Mouse (Mus musculus): ENCODE results near the gene Mcat.
A peak's percentile ranks its signal among the peaks of the same experiment; 100 is the strongest.

The Mcat gene

GRCm38 (mm10) chr15:83510805-83511405 lies 52.7 kb downstream of the Mcat start, which contains the start of gene Ttll1:
Gene Ttll1 (minus strand): TSS chr15:83510893.
- DNase-seq (ENCODE audit: low read depth, low spot score) = peak; percentile 96

DNA sequence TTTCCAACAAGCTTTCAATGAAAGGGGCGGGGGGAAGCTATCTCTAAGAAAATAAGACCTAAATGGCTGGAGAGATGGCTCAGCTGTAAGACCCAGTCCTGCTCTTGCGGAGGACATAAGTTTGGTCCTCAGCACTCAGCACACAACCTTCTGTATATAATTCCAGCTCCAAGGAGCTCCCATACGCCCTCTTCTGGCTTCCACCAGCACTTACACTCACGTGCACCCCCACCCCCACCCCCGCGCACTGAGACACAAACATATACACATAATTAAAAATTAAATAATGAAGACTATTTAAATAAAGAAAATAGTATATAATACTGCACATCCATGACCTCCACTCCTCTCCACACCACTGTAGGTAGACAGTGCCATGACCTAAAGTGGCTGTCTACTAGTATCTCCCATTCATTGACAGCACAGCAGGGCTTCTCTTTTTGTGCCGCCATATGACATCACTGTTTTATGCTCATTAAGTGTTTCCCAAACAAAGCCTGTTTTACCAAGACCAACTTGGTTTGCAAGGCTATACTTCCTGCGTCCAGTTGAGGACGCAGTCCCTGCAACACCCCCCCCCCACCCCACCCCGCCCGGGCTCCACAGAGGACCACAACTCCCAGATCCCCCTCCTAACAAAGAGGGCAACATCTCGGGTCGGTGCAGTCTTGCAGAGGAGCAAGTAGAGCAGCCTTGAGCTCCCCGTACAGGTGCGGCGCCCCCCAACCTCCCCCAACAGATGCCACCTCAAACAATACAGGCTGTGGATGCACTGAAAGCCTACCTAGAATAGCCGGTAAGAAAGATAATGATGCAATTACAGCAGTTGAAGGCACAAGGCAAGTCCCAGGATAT lies 53.4 kb downstream of the Mcat start:
- DNase-seq (ENCODE audit: low read depth, low spot score) = peak; percentile 11

DNA sequence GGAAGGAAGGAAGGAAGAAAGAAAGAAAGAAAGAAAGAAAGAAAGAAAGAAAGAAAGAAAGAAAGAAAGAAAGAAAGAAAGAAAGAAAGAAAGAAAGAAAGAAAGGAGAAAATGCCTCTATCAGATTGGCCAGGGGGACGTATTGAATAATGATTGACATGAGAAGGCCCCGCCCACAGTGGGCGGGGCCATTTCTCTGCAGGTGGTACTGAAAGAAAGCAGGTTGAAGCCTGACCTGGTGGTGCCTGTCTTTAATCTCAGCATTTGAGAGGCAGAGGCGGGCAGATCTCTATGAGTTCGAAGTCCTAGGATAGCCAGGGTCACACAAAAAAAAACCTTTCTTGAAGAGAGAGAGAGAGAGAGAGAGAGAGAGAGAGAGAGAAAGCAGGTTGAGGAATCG lies 62.1 kb downstream of the Mcat start:
- peak; percentile 32 for DNase-seq (ENCODE audit: low read depth, low spot score)

- DNase-seq (ENCODE audit: low read depth, low spot score) = peak; percentile 57
These were observed 63.2 kb downstream of the Mcat start for GRCm38 (mm10) chr15:83500352-83500751.

DNA sequence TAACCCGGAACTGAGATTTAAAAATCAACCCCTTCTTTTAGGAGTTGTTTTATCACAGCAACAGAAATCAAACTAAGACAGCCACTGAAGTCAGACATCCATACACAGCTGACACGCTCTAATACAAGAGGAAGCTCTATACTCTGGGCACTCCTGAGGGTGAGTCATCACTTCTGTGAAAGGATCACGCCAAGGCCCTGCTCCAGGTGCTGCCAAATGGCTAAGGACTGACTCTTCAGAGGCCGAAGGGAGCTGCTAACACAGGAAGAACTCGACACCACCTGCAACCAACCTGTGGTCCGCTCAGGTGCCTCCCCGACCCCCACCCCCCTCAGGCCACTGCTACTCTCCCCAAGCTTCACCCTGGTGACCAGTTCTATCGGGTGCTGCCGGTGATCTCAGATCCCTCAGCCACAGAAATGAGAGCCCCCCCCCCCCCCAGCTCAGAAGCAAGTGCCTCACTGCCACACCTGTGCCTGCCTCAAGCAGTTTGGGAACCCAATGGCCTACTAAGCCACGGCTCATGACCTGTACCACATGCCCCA lies 64.3 kb downstream of the Mcat start:
- DNase-seq (ENCODE audit: low read depth, low spot score) = no peak

DNA sequence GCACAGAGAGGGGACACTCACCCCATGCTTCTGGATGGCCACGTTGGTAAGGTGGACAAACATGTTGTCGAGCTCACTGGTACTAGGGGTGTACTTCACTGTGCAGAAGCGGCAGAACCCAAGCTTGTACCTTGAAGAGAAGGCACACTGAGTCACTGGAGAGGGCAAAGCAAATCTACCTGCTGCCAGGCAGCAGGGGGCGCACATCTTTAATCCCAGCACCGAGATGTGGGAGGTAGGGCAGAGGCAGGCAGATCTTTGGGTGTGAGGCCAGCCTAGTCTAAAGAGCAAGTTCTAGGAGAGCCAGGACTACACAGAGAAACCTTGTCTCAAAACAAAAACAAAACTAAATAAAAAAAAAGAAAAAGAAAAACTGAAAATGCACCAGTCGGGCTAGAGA lies 66.3 kb downstream of the Mcat start:
- DNase-seq (ENCODE audit: low read depth, low spot score) = no peak

Measured in CD4-positive helper T cell, adult 2 months (primary cell).